Mouse (Mus musculus): ENCODE data around the gene Shc4. TPM values are rescaled to one million over a fixed set of nuclear protein-coding genes. Genes with fewer than 3 reads are reported as not detected.

Gene Shc4
- 1.1 TPM in 2 replicates for polyA plus RNA-seq (2014; fragmentation: Nextera tagmentation; extraction: Ambion mirVana)

DNA sequence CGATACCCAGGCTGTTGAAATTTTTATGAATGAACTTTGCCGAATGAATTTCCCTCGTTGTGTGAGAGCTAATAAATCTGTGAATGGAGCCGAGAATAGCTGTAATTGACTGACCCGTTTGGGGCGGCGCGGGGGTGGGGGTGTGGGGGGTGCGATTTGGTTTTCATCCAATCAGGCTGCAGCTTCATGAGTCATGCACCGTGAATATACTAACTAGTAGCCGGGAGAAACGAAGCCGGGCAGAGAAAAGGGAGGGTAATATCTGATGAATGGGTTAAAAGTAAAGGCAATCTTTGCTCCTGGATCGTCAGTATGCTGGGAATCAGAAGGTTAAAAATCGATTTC is at the start of gene Shc4:
TSS of gene Shc4 (minus strand) at position 63 of the 345 bp plus-strand sequence.
- peak within 1 kb of the TSS; percentile 44 for H3K9ac ChIP-seq
- no peaks in the 10 kb centered on the region for H3K36me3 ChIP-seq (ENCODE audit: insufficient read depth)
- ATAC-seq (ENCODE audit: insufficient read depth) (peak; percentile 79), DNase-seq (peak; percentile 65)
- H3K4me1 ChIP-seq (ENCODE audit: insufficient read depth) = 0 out of 2 replicates have a peak, but pooled peaks cover 3% of the 10 kb centered on the region
- H3K4me2 ChIP-seq = peak within 1 kb of the TSS; percentile 93
- H3K9me3 ChIP-seq (ENCODE audit: low read depth, low read length) = no peaks in the 10 kb centered on the region
- H3K27ac ChIP-seq (ENCODE audit: low read depth) = no peak within 1 kb of the TSS
- peak within 1 kb of the TSS; percentile 44 for H3K4me3 ChIP-seq (ENCODE audit: low read depth, low read length)
- H3K27me3 ChIP-seq (ENCODE audit: insufficient read depth, low read length) = peaks cover 28% of the 10 kb centered on the region
- no peak for TF ChIP-seq CTCF (IDR thresholded peaks at IDR 0.05; ENCODE audit: low read depth)
- WGBS = under 1% methylated on average over 15 of the region's 15 CpGs

DNA sequence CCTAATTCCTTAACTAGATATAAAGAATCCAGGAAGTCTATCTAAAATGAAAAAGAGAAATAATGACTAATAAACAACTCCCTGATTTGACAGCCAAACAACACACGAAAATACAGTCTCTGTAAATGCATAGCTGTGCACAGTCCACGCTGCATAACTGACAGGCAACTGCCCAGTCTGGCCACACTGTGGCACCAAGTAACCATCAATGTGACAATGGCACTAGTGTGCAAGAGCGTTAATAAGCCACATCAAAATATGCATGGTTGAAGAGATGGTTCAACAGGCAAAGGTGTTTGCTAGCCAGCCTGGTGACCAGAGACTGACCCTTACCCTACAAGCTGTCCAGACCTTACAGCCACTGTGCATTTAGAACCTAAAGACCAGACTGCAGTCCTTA is 41.1 kb upstream of the Shc4 start:
- Histone ChIP-seq H3K4me2 (no peak overlapping the region), H3K36me3 (ENCODE audit: insufficient read depth) (peaks cover 77% of the 10 kb centered on the region), H3K9ac (no peak overlapping the region), H3K4me1 (ENCODE audit: insufficient read depth) (no peaks in the 10 kb centered on the region), H3K4me3 (ENCODE audit: low read depth, low read length) (no peak overlapping the region), H3K27me3 (ENCODE audit: insufficient read depth, low read length) (no peaks in the 10 kb centered on the region), H3K9me3 (ENCODE audit: low read depth, low read length) (no peaks in the 10 kb centered on the region), H3K27ac (ENCODE audit: low read depth) (no peak overlapping the region)
- DNase-seq = peak; percentile 28
- peak; percentile 60 for TF ChIP-seq CTCF (IDR thresholded peaks at IDR 0.05; ENCODE audit: low read depth)
- ATAC-seq (ENCODE audit: insufficient read depth) = no peak
- 90% methylated on average over 3 of the region's 3 CpGs for WGBS

DNA sequence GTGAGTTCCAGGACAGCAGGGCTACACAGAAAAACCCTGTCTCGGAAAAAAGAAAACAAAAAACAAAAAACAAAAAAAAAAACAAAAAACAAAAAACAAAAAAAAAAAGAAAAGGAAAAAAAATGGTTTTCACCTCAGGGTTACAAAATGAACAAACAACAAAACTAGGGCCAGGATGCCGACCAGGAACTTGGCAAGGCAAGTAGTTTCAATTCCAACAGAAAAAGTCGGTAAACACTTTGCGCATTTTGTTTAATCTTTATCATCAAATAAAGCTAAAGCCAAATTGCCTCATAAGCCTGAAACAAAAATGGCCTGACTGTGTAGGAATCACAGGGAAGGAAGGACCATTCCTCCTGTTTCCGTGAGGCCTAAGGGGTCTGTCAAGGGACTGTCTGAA is 40.6 kb upstream of the Shc4 start:
- WGBS = 85% methylated on average over 5 of the region's 5 CpGs
- no peak for TF ChIP-seq CTCF (IDR thresholded peaks at IDR 0.05; ENCODE audit: low read depth)
- Histone ChIP-seq H3K9ac (no peak overlapping the region), H3K9me3 (ENCODE audit: low read depth, low read length) (no peaks in the 10 kb centered on the region), H3K4me1 (ENCODE audit: insufficient read depth) (no peaks in the 10 kb centered on the region), H3K27me3 (ENCODE audit: insufficient read depth, low read length) (no peaks in the 10 kb centered on the region), H3K4me2 (no peak overlapping the region), H3K36me3 (ENCODE audit: insufficient read depth) (peaks cover 75% of the 10 kb centered on the region), H3K27ac (ENCODE audit: low read depth) (no peak overlapping the region), H3K4me3 (ENCODE audit: low read depth, low read length) (no peak overlapping the region)
- ATAC-seq (ENCODE audit: insufficient read depth) (no peak), DNase-seq (no peak)

DNA sequence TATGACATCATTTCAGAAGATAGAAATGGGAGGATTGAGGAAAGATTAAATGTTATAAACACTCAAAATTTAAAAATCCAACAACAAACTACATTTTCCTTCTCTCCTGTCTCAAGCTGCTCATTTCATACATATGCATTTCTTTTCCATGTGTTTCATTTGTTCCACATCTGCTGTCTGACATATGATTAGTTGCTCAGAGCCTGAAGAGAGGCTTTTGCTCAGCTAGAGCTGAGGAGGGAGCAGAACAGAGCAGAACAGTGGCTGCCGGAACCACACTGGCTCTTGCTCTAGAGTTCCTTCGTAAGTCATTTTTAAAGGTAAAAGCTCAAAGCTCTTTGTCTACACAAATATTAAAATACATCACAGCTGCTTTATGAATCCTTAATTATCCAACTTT is 25.4 kb upstream of the Shc4 start:
- WGBS = 98% methylated on average over 2 of the region's 2 CpGs
- no peak overlapping the region for H3K27ac ChIP-seq (ENCODE audit: low read depth)
- peaks cover 78% of the 10 kb centered on the region for H3K36me3 ChIP-seq (ENCODE audit: insufficient read depth)
- no peaks in the 10 kb centered on the region for H3K9me3 ChIP-seq (ENCODE audit: low read depth, low read length)
- DNase-seq (no peak), ATAC-seq (ENCODE audit: insufficient read depth) (no peak)
- H3K4me3 ChIP-seq (ENCODE audit: low read depth, low read length) = no peak overlapping the region
- H3K27me3 ChIP-seq (ENCODE audit: insufficient read depth, low read length) = no peaks in the 10 kb centered on the region
- no peak overlapping the region for H3K4me2 ChIP-seq
- no peak for TF ChIP-seq CTCF (IDR thresholded peaks at IDR 0.05; ENCODE audit: low read depth)
- H3K4me1 ChIP-seq (ENCODE audit: insufficient read depth) = no peaks in the 10 kb centered on the region
- H3K9ac ChIP-seq = no peak overlapping the region

DNA sequence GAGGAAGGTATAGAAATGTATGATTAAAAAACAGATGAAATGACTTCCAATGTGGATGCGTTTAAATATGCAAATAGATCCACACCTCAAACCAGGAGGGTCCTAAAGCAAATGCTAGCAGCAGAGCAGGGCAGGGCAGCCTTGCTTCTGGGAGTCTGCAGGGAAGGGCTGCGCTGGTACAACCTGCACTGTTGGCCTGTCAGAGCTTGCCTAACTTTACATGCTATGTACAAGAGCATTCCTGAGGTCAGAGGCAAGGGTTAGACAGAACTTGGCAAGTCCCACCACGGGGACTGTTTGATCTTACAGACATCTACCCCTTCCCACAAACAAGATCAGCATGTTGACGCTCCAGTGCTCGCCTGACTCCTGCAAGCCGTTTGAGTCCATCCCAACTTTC is 15.4 kb upstream of the Shc4 start:
- Histone ChIP-seq H3K27ac (ENCODE audit: low read depth) (no peak overlapping the region), H3K4me3 (ENCODE audit: low read depth, low read length) (no peak overlapping the region), H3K4me1 (ENCODE audit: insufficient read depth) (no peaks in the 10 kb centered on the region), H3K4me2 (no peak overlapping the region), H3K27me3 (ENCODE audit: insufficient read depth, low read length) (no peaks in the 10 kb centered on the region), H3K9me3 (ENCODE audit: low read depth, low read length) (no peaks in the 10 kb centered on the region), H3K36me3 (ENCODE audit: insufficient read depth) (peaks cover 47% of the 10 kb centered on the region), H3K9ac (no peak overlapping the region)
- ATAC-seq (ENCODE audit: insufficient read depth) (no peak), DNase-seq (no peak)
- TF ChIP-seq CTCF (IDR thresholded peaks at IDR 0.05; ENCODE audit: low read depth) = no peak
- 69% methylated on average over 6 of the region's 6 CpGs for WGBS

DNA sequence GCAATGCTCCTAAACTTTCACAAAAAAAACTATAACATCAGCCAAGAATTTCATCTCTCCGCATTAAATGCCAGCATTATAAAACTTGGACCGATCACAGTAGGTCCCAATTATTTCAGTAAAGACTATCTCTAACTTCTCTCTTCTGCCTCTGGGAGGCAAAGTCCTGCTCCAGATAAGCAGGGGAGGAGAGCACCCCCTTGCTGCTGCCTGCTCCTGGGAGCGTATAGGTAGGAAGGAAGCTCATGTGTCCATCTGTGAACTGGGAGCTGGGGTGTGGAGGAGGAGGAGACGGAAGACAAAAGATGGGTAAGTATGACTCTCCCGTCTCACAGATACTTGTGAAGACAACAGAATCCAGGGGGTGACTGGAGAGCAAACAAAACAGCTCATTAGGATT is 14.8 kb upstream of the Shc4 start:
- no peaks in the 10 kb centered on the region for H3K9me3 ChIP-seq (ENCODE audit: low read depth, low read length)
- no peak overlapping the region for H3K9ac ChIP-seq
- no peak overlapping the region for H3K4me3 ChIP-seq (ENCODE audit: low read depth, low read length)
- no peak overlapping the region for H3K27ac ChIP-seq (ENCODE audit: low read depth)
- H3K4me2 ChIP-seq = no peak overlapping the region
- DNase-seq (no peak), ATAC-seq (ENCODE audit: insufficient read depth) (no peak)
- peaks cover 42% of the 10 kb centered on the region for H3K36me3 ChIP-seq (ENCODE audit: insufficient read depth)
- 76% methylated on average over 5 of the region's 5 CpGs for WGBS
- no peaks in the 10 kb centered on the region for H3K27me3 ChIP-seq (ENCODE audit: insufficient read depth, low read length)
- no peak for TF ChIP-seq CTCF (IDR thresholded peaks at IDR 0.05; ENCODE audit: low read depth)
- H3K4me1 ChIP-seq (ENCODE audit: insufficient read depth) = no peaks in the 10 kb centered on the region

DNA sequence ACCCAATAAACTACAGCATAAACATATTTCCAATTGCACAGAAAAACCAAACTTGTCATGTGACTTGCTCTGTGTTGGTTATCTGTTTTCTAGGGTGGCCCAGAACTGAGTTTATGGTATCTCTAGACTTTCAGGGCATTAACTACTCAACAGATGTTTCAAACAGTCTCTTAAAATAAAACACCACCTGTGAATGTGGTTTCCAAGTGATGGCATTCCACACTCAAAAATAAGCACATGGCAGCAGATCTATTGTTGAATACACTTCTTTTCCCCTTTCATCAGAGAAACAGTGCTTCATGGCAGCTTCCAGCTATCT is 12.0 kb upstream of the Shc4 start:
- DNase-seq (no peak), ATAC-seq (ENCODE audit: insufficient read depth) (no peak)
- Histone ChIP-seq H3K27me3 (ENCODE audit: insufficient read depth, low read length) (no peaks in the 10 kb centered on the region), H3K36me3 (ENCODE audit: insufficient read depth) (peaks cover 25% of the 10 kb centered on the region), H3K4me2 (no peak overlapping the region), H3K27ac (ENCODE audit: low read depth) (no peak overlapping the region), H3K4me3 (ENCODE audit: low read depth, low read length) (no peak overlapping the region), H3K9ac (no peak overlapping the region), H3K9me3 (ENCODE audit: low read depth, low read length) (no peaks in the 10 kb centered on the region), H3K4me1 (ENCODE audit: insufficient read depth) (peaks cover 6% of the 10 kb centered on the region; the same call in 1 of the 2 replicates)
- TF ChIP-seq CTCF (IDR thresholded peaks at IDR 0.05; ENCODE audit: low read depth) = no peak

All from lung, embryonic 14.5 days (tissue).